Mouse (Mus musculus) forebrain, embryonic 10.5 days (tissue): ENCODE measurements at regions not wholly inside any gene's neighbourhood (a gene's known extent, or its start where the extent isn't known, plus 50 kb on each side); places are given as distances from the start of the nearest gene placed in this dataset.

ENCODE experiments used
- DNase-seq: peaks from one replicate; pipeline ENCODE4 v3.0.0-alpha.2; 2017; ENCODE audit warnings: low spot score; ENCODE audit errors: extremely low spot score
- H3K27ac ChIP-seq: fragments of 300-500 bp; sonication (generic); 2 replicates; pipeline ENCODE4 v1.5.1; 2016; ENCODE audit warnings: mild to moderate bottlenecking
- H3K27me3 ChIP-seq: fragments of 300-500 bp; sonication (generic); 2 replicates; pipeline ENCODE4 v1.6.1; 2016; ENCODE audit warnings: mild to moderate bottlenecking; ENCODE audit not compliant: poor library complexity, severe bottlenecking
- H3K36me3 ChIP-seq: fragments of 300-500 bp; sonication (generic); replicated peaks from 2 replicates; pipeline ENCODE4 v1.6.1; 2016; ENCODE audit warnings: mild to moderate bottlenecking, moderate library complexity
- H3K4me1 ChIP-seq: fragments of 300-500 bp; sonication (generic); 2 replicates; pipeline ENCODE4 v1.6.1; 2016
- H3K4me3 ChIP-seq: fragments of 300-500 bp; sonication (generic); 2 replicates; pipeline ENCODE4 v1.5.1; 2016; ENCODE audit warnings: mild to moderate bottlenecking, moderate library complexity
- H3K9me3 ChIP-seq: fragments of 300-500 bp; sonication (generic); 2 replicates; pipeline ENCODE4 v1.6.1; 2016; ENCODE audit warnings: mild to moderate bottlenecking, moderate library complexity
- WGBS: fragments of 180-500 bp; shearing (Covaris S2); methylation state at CpG from one replicate; pipeline ENCODE4 v1.1.7; 2016; 5-methylcytosine and 5-hydroxymethylcytosine counted together

GRCm38 (mm10) chr10:25857954-25858616, 220.0 kb upstream of the Gm9767 start:
- no peaks in the 10 kb centered on the region for H3K27me3 ChIP-seq
- 79% methylated on average over 10 of the region's 10 CpGs for WGBS
- H3K4me1 ChIP-seq: no peaks in the 10 kb centered on the region
- no peak overlapping the region for H3K4me3 ChIP-seq
- H3K9me3 ChIP-seq: no peaks in the 10 kb centered on the region
- H3K36me3 ChIP-seq: no peaks in the 10 kb centered on the region
- H3K27ac ChIP-seq: no peak overlapping the region
- no peak for DNase-seq

- no peak for DNase-seq
- Histone ChIP-seq H3K9me3 (no peaks in the 10 kb centered on the region), H3K27ac (no peak overlapping the region), H3K4me3 (no peak overlapping the region), H3K4me1 (no peaks in the 10 kb centered on the region), H3K27me3 (no peaks in the 10 kb centered on the region), H3K36me3 (no peaks in the 10 kb centered on the region)
These were observed 233.7 kb upstream of the Gm9767 start for GRCm38 (mm10) chr10:25844348-25844747.

GRCm38 (mm10) chr10:25829275-25829674, 248.8 kb upstream of the Gm9767 start:
- DNase-seq: no peak

GRCm38 (mm10) chr10:25804223-25804622, 268.2 kb upstream of the Smlr1 start:
- DNase-seq: no peak
- H3K36me3 ChIP-seq: no peaks in the 10 kb centered on the region
- H3K27me3 ChIP-seq: no peaks in the 10 kb centered on the region
- no peaks in the 10 kb centered on the region for H3K9me3 ChIP-seq
- no peaks in the 10 kb centered on the region for H3K4me1 ChIP-seq
- no peak overlapping the region for H3K27ac ChIP-seq
- H3K4me3 ChIP-seq: no peak overlapping the region
- WGBS: 84% methylated on average over 3 of the region's 3 CpGs

More at GRCm38 (mm10) chr10:25829275-25829674, 248.8 kb upstream of the Gm9767 start:
- WGBS: 85% methylated on average over 2 of the region's 2 CpGs
- Histone ChIP-seq H3K4me3 (no peak overlapping the region), H3K36me3 (no peaks in the 10 kb centered on the region), H3K27ac (no peak overlapping the region), H3K9me3 (no peaks in the 10 kb centered on the region), H3K4me1 (no peaks in the 10 kb centered on the region), H3K27me3 (no peaks in the 10 kb centered on the region)

- Histone ChIP-seq H3K27ac (no peak overlapping the region), H3K4me3 (no peak overlapping the region), H3K27me3 (no peaks in the 10 kb centered on the region), H3K4me1 (no peaks in the 10 kb centered on the region), H3K36me3 (no peaks in the 10 kb centered on the region), H3K9me3 (no peaks in the 10 kb centered on the region; the same call in 1 of the 2 replicates)
- DNase-seq: no peak
- WGBS: 91% methylated on average over 2 of the region's 2 CpGs
These were observed 265.4 kb upstream of the Smlr1 start for GRCm38 (mm10) chr10:25801499-25801898.

GRCm38 (mm10) chr10:25798881-25799280, 262.8 kb upstream of the Smlr1 start:
- no peak for DNase-seq
- H3K36me3 ChIP-seq: no peaks in the 10 kb centered on the region
- no peak overlapping the region for H3K4me3 ChIP-seq
- H3K9me3 ChIP-seq: no peaks in the 10 kb centered on the region; the same call in 1 of the 2 replicates
- no peaks in the 10 kb centered on the region for H3K27me3 ChIP-seq
- 96% methylated on average over 2 of the region's 2 CpGs for WGBS
- no peaks in the 10 kb centered on the region for H3K4me1 ChIP-seq
- H3K27ac ChIP-seq: no peak overlapping the region

- H3K9me3 ChIP-seq: no peaks in the 10 kb centered on the region
- H3K4me3 ChIP-seq: no peak overlapping the region
- no peak for DNase-seq
- H3K27me3 ChIP-seq: no peaks in the 10 kb centered on the region
- H3K36me3 ChIP-seq: no peaks in the 10 kb centered on the region
- H3K27ac ChIP-seq: no peak overlapping the region
- 83% methylated on average over 3 of the region's 3 CpGs for WGBS
- H3K4me1 ChIP-seq: no peaks in the 10 kb centered on the region
These were observed 254.3 kb upstream of the Smlr1 start for GRCm38 (mm10) chr10:25790363-25790821.

GRCm38 (mm10) chr10:25788660-25789059, 252.6 kb upstream of the Smlr1 start:
- whole genome bisulfite sequencing: 93% methylated on average over 6 of the region's 6 CpGs
- Histone ChIP-seq H3K4me3 (no peak overlapping the region), H3K27ac (no peak overlapping the region), H3K36me3 (no peaks in the 10 kb centered on the region), H3K27me3 (no peaks in the 10 kb centered on the region), H3K4me1 (no peaks in the 10 kb centered on the region), H3K9me3 (no peaks in the 10 kb centered on the region)
- DNase-seq: no peak

- no peak for DNase-seq
- H3K27me3 ChIP-seq: no peaks in the 10 kb centered on the region
- WGBS: 84% methylated on average over 4 of the region's 4 CpGs
- H3K4me1 ChIP-seq: no peaks in the 10 kb centered on the region
- H3K9me3 ChIP-seq: no peaks in the 10 kb centered on the region
- H3K36me3 ChIP-seq: no peaks in the 10 kb centered on the region
- no peak overlapping the region for H3K4me3 ChIP-seq
- H3K27ac ChIP-seq: no peak overlapping the region
These were observed 251.9 kb upstream of the Smlr1 start for GRCm38 (mm10) chr10:25788004-25788403.

- Histone ChIP-seq H3K27me3 (no peaks in the 10 kb centered on the region), H3K4me3 (no peak overlapping the region), H3K36me3 (no peaks in the 10 kb centered on the region), H3K27ac (no peak overlapping the region), H3K4me1 (no peaks in the 10 kb centered on the region), H3K9me3 (no peaks in the 10 kb centered on the region)
- DNase-seq: no peak
- whole genome bisulfite sequencing: 57% methylated on average over 3 of the region's 3 CpGs
These were observed 247.8 kb upstream of the Smlr1 start for GRCm38 (mm10) chr10:25783861-25784260.

- H3K4me1 ChIP-seq: peaks cover 6% of the 10 kb centered on the region; the same call in 1 of the 2 replicates
- H3K36me3 ChIP-seq: no peaks in the 10 kb centered on the region
- H3K27me3 ChIP-seq: no peaks in the 10 kb centered on the region
- H3K9me3 ChIP-seq: no peaks in the 10 kb centered on the region
- DNase-seq: no peak
- H3K4me3 ChIP-seq: no peak overlapping the region
- no peak overlapping the region for H3K27ac ChIP-seq
- 97% methylated on average over 4 of the region's 4 CpGs for WGBS
These were observed 243.4 kb upstream of the Smlr1 start for GRCm38 (mm10) chr10:25779476-25779875.

- no peaks in the 10 kb centered on the region for H3K9me3 ChIP-seq
- peaks cover 6% of the 10 kb centered on the region; the same call in 1 of the 2 replicates for H3K4me1 ChIP-seq
- H3K4me3 ChIP-seq: no peak overlapping the region
- H3K27ac ChIP-seq: no peak overlapping the region
- no peaks in the 10 kb centered on the region for H3K27me3 ChIP-seq
- 90% methylated on average over 2 of the region's 2 CpGs for WGBS
- no peak for DNase-seq
- H3K36me3 ChIP-seq: no peaks in the 10 kb centered on the region
These were observed 241.7 kb upstream of the Smlr1 start for GRCm38 (mm10) chr10:25777717-25778116.

- no peak for DNase-seq
- peaks cover 6% of the 10 kb centered on the region; the same call in 1 of the 2 replicates for H3K4me1 ChIP-seq
- H3K27ac ChIP-seq: no peak overlapping the region
- no peaks in the 10 kb centered on the region for H3K36me3 ChIP-seq
- H3K4me3 ChIP-seq: no peak overlapping the region
- WGBS: 85% methylated on average over 11 of the region's 11 CpGs
- H3K27me3 ChIP-seq: no peaks in the 10 kb centered on the region
- H3K9me3 ChIP-seq: no peaks in the 10 kb centered on the region
These were observed 240.6 kb upstream of the Smlr1 start for GRCm38 (mm10) chr10:25776697-25777096.

GRCm38 (mm10) chr10:25770051-25770450, 234.0 kb upstream of the Smlr1 start:
- H3K4me1 ChIP-seq: no peaks in the 10 kb centered on the region
- DNase-seq: no peak
- H3K27ac ChIP-seq: no peak overlapping the region
- H3K4me3 ChIP-seq: no peak overlapping the region
- H3K36me3 ChIP-seq: no peaks in the 10 kb centered on the region
- no peaks in the 10 kb centered on the region for H3K9me3 ChIP-seq
- no peaks in the 10 kb centered on the region for H3K27me3 ChIP-seq
